Mouse (Mus musculus) granulocyte monocyte progenitor cell, adult 5-6 weeks (primary cell): ENCODE data around the gene Dscaml1. TPM values are rescaled to one million over a fixed set of nuclear protein-coding genes. Genes with fewer than 3 reads are reported as not detected.

Experiments
- ATAC-seq: replicated peaks from 2 replicates; pipeline ENCODE4 v1.8.0; 2016; ENCODE audit warnings: mild to moderate bottlenecking, moderate TSS enrichment, inconsistent platforms; ENCODE audit not compliant: poor library complexity, severe bottlenecking
- total RNA-seq, 2 experiments: library from RNA; stranded (forward) in 1 of 2; stranded (reverse) in 1 of 2; fragments of 200-712, 200-1000 nt in 1 of 2; fragments of >200 nt in 1 of 2; fragmentation: Nextera tagmentation in 1 of 2; gene quantifications; 2 replicates each; pipeline ENCODE4 v1.2.3; 2014 to 2017

Dscaml1 gene
- total RNA-seq, 2 experiments from 2014 or later: not detected

GRCm38 (mm10) chr9:45795722-45796121 is 369.3 kb downstream of the Dscaml1 start:
- no peak for ATAC-seq

DNA sequence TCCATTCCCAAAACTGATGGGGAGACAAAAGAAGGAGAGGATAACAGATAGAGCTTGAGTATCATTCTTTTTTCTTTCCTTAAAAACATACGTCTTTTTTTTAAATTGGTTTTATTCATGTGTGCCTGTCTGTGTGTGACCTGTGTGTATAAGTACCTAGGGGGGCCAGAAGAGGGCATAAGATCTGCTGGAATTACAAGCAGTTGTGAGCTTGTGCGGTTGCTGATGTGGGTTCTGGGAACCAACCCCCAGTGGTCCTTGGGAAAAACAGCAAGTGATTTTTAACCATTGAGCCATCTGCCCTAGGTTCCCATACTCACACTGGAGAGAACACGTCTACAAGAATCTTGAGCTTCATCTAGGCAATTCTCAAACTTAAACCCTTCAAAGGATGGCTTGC is 370.8 kb downstream of the Dscaml1 start:
- ATAC-seq: no peak

GRCm38 (mm10) chr9:45798467-45799164 is 372.2 kb downstream of the Dscaml1 start:
- ATAC-seq: no peak

GRCm38 (mm10) chr9:45799402-45799801 is 373.0 kb downstream of the Dscaml1 start:
- ATAC-seq: no peak

Other genes with a start within 250 kb of the Dscaml1 start
- not detected in 2 replicates for gene BC049352, start 244.6 kb upstream of the Dscaml1 start, total RNA-seq (2014; fragmentation: Nextera tagmentation)
- not detected in 2 replicates for gene BC049352, start 244.6 kb upstream of the Dscaml1 start, total RNA-seq (2017)
- gene Tmprss4, start 222.5 kb upstream of the Dscaml1 start, total RNA-seq (2014; fragmentation: Nextera tagmentation): not detected in 2 replicates
- not detected in 2 replicates for gene Tmprss4, start 222.5 kb upstream of the Dscaml1 start, total RNA-seq (2017)
- 6.7 and 9.6 TPM in 2 replicates for gene Il10ra, start 157.5 kb upstream of the Dscaml1 start, total RNA-seq (2014; fragmentation: Nextera tagmentation)
- 7.6 and 9.8 TPM in 2 replicates for gene Il10ra, start 157.5 kb upstream of the Dscaml1 start, total RNA-seq (2017)
- gene Tmprss13, start 107.5 kb upstream of the Dscaml1 start, total RNA-seq (2014; fragmentation: Nextera tagmentation): not detected in 2 replicates
- not detected in 2 replicates for gene Tmprss13, start 107.5 kb upstream of the Dscaml1 start, total RNA-seq (2017)
- not detected in 2 replicates for gene Fxyd6, start 56.4 kb upstream of the Dscaml1 start, total RNA-seq (2014; fragmentation: Nextera tagmentation)
- gene Fxyd6, start 56.4 kb upstream of the Dscaml1 start, total RNA-seq (2017): not detected in 2 replicates
- gene Fxyd2, start 27.0 kb upstream of the Dscaml1 start, total RNA-seq (2014; fragmentation: Nextera tagmentation): not detected in 2 replicates
- 1.6 and 2.5 TPM in 2 replicates for gene Fxyd2, start 27.0 kb upstream of the Dscaml1 start, total RNA-seq (2017)